Mouse (Mus musculus): ENCODE results near the gene Fam50a.
"Not testable (repeated sequence)": the region's sequence is repeated elsewhere in the genome, so short reads cannot be mapped to it uniquely, and the experiment has no call there.

The Fam50a gene

DNA sequence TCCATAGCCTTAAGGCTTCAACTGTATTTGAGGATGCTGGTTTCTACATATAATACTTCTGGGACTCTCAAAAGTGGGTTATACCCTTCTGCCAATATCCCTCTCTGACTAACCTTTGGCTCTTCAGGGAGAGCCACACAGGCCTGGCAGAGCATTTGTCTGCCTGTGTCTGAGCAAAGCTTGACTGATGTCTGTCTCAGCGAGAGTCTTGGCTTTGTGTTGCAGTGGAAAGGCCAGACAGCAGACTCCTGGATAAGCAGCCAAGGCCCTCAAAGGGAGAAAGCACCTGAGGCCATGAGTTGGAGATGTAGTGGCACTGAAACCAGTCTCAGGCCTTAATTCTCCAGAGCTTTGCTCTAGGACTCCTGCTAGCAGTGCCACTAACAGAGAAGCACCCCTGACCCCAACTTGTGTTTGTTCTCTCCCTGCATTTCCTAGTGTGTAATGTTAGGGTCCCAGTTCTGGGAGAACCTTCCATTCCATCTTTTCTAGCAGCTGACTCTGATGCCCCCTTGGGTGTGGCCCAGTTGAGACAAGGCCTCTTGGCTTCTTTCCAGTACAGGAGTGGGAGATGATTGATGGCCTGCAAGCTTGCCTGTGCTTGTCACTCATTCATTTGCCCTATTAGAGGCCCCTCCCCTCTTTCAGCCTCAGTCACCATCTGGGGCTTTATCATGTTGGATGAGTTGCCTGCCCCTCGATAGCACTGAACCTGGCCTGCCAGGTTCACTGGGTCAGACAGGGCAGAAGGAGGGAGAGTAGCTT is 17.5 kb downstream of the Fam50a start:
- no peak for DNase-seq (ENCODE audit: low read depth, low spot score)

DNA sequence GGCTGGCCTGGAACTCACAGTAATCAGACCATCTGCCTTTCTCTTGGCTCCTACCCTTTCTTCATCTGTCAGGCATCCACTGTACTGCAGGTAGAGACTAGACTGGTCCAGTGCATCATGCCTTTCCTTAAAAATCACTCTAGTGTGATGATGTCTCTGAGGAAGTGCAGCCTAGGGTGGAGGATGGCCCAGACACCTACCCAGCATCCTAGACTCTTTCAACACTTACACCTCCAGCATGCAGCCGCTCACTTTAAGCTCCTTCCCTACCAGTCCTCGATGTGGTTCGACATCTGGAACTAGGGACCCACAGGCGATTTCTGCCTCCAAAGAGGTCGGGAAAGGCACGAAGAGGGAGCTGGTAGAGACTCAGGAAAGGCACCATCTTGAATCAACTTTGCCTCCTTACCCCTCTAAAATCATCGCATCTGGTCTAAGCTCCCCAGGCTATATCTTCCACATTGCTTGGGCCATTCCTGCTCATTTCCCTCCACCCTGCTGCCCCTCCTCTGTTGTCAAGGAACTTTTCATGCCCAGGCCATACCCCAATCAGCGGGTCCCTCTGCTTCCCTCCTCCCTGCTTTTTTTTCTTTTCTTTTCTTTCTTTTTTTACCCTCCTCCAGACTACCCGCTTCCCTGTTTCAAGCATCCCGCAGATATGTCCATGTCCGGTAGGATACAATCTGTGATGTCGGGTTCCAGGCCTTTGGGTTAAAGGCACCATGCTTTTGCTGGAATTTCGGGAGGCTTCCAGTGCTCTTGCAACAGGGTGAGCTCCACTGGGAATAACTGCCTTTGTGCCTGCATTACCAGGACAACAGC is 40.0 kb downstream of the Fam50a start:
- DNase-seq (ENCODE audit: low read depth, low spot score) = no peak

DNA sequence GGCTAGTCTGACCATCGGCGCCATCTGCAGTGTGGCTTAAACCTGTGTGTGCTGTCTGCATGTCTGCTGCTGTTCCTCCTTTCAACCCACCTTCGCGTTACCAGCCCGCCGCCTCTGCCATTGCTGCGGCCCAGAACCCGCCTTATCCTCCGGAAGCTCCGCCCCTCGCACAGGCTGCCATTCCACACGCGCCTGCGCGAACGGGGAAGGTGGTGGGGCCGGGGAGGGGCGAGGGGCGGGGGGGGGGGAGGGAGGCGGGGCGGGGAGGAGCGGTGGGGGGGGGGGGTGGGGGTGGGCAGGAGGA is 40.6 kb downstream of the Fam50a start, which contains the start of gene Lage3:
Lage3 (minus strand) TSS at position 152 of the 304 bp plus-strand sequence.
- DNase-seq (ENCODE audit: low read depth, low spot score) = peak; percentile 60

DNA sequence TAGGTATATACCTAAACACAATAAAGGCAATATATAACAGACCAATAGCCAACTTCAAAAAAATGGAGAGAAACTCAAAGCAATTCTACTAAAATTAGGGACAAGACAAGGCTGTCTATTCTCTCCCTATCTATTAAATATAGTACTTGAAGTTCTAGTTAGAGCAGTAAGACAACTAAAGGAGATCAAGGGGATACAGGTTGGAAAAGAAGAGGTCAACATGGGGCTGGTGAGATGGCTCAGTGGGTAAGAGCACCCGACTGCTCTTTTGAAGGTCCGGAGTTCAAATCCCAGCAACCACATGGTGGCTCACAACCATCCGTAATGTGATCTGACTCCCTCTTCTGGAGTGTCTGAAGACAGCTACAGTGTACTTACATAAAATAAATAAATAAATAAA is 44.2 kb downstream of the Fam50a start:
- DNase-seq (ENCODE audit: low read depth, low spot score) = not testable (repeated sequence)

DNA sequence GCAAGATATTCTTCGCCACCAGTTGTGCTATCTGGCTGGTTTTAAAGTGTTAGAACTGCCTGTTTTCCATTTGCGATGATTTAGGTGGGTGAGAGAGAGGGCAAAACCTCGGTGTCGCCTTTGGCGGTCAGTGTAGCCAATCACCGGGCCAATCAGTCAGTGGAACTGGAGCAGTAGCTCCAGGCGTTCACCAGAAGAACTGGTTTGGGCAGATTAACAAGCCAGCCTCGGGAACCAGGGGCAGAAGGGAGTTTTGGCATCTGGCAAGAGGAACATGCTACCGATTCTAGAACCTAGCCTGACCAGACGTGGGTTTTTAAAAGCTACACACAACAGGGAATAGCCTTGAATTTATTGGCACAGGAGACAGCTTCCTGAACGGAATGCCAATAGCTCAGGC is 46.3 kb downstream of the Fam50a start:
- DNase-seq (ENCODE audit: low read depth, low spot score) = no peak

DNA sequence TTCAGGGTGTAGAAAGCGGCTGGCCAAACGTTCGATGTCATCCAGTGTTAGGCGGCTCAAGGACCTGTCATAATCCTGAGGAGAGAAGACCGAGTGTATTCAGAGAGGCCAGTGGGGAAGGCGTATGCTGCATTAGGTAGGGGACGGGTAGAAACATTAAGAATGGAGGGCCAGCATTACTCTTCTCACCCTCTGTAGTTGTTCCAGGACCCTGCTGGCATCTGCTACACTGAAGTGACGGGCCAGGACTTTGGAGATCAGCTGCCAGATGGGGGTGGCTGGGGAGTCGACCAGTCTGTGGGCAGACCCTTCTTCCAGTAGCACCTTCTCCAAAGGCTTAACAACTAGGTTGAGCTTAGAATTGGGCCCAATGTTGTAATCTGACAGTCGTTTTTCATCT is 54.7 kb downstream of the Fam50a start:
- no peak for DNase-seq (ENCODE audit: low read depth, low spot score)

DNA sequence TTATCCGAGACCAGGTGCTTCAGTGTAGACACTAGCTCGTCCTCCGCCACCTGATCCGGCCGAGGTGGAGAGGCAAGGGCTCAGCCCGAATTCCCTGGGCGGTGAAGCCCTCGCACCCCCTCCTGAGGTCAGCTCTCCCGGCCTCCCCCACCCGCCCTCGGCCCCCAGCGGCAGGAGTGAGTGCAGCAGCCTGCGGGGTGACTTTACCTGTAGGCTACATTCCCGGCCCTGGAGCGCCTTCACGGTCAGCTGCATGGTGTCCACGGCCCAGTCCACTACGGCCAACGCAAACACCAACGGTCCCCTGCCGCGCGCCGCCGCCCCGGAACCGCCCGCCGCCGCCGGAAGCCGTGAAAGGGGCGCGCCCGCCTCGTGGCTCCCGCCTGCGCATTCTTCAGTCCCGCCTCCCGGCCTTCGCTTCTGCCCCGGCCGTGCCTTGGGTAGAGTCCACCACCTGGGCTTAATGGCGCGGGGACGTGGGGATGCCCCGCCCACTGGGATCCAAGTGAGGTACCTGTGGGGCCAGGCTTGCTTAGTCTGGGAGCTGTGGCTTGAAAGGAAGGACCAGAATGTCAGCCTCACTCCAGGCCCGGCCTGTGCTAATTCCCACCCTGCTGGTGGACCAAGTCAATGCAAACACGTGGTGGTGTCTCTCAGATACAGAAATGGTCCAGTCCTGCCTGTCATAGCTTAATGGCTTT is 55.5 kb downstream of the Fam50a start:
- peak; percentile 6 for DNase-seq (ENCODE audit: low read depth, low spot score)
